21 mouse cellular contexts compared by ENCODE assay signal in genomic region chr5:55449064-55449463, GRCm38 (mm10).
A peak's percentile ranks its signal among the peaks of the same experiment; 100 is the strongest.
DNase-seq lines count a peak whose midpoint lies in the region; ATAC-seq lines count a peak whose summit lies in the region.
"Had no signal": no experiment of that assay in that cellular context is flagged by ENCODE, and none has a peak within 500 bp of the region (broad histone marks: within the 10 kb centered on the region; RNA-seq: fewer than 3 reads in every experiment).

No protein-coding gene starts in this region.

- peak; percentile 92 for ATAC-seq in frontal cortex, adult (ENCODE audit: low TSS enrichment)
- ATAC-seq: activated CD4-positive, CD25-positive, alpha-beta regulatory T cell, adult 4 months; forebrain, embryonic 14.5 days; forebrain, postnatal 0 days; hindbrain, postnatal 0 days had no signal

- no peak for DNase-seq in frontal cortex, postnatal 10 days (ENCODE audit: low spot score in 2 of 2)
- peak; percentile 3 for DNase-seq in layer of hippocampus, adult 9-11 months
- DNase-seq in layer of hippocampus, adult 8-10 months (ENCODE audit: low spot score in 2 of 2): no peak
- peak; percentile 44 for DNase-seq in right cerebral cortex, adult 18-20 months
- DNase-seq in right cerebral cortex, postnatal 10 days (ENCODE audit: low spot score in 2 of 2): no peak
- DNase-seq: adrenal gland, adult 8-10 months; adrenal gland, postnatal 25 days; cerebellum, adult 11 months; cerebellum, adult 2 months; cerebellum, adult 9-11 months; cerebellum, postnatal 25 days; forebrain, postnatal 0 days; gastrocnemius, postnatal 10 days; gastrocnemius, postnatal 36 days; heart, adult 2 months; heart, postnatal 14 days; heart, postnatal 4 days had no signal

Comparison
In these comparisons a context has a peak if more than half of its experiments do, and no peak if none do; other contexts are left out.
1. DNase-seq: peak in layer of hippocampus, adult 9-11 months (single experiment) and right cerebral cortex, adult 18-20 months (single experiment); none in frontal cortex, postnatal 10 days (0 of 2), layer of hippocampus, adult 8-10 months (0 of 2) and right cerebral cortex, postnatal 10 days (0 of 2).